Mouse (Mus musculus) G1E (cell line): Measurements from ENCODE around the gene Ntan1.

Experiments used
- CTCF ChIP-seq: IDR thresholded peaks from 2 replicates; pipeline ENCODE4 v1.5.1; 2012; ENCODE audit warnings: low read depth, low read length, inconsistent platforms, mixed read lengths
- GATA1 ChIP-seq: IDR thresholded peaks from 2 replicates; pipeline ENCODE4 v1.6.1; 2012; ENCODE audit warnings: borderline replicate concordance, low read length, inconsistent platforms, mixed read lengths
- GATA2 ChIP-seq: IDR thresholded peaks from 2 replicates; pipeline ENCODE4 v1.6.1; 2012; ENCODE audit warnings: low read depth, low read length, inconsistent platforms, borderline replicate concordance
- POLR2AphosphoS5 ChIP-seq: IDR thresholded peaks from 2 replicates; pipeline ENCODE4 v1.6.1; 2012; ENCODE audit warnings: low read depth, low read length, inconsistent platforms; ENCODE audit not compliant: insufficient replicate concordance
- TAL1 ChIP-seq: conservative IDR thresholded peaks from 2 replicates; pipeline ENCODE4 v1.6.1; 2012; ENCODE audit warnings: low read depth, low read length, inconsistent platforms, mixed read lengths

DNA sequence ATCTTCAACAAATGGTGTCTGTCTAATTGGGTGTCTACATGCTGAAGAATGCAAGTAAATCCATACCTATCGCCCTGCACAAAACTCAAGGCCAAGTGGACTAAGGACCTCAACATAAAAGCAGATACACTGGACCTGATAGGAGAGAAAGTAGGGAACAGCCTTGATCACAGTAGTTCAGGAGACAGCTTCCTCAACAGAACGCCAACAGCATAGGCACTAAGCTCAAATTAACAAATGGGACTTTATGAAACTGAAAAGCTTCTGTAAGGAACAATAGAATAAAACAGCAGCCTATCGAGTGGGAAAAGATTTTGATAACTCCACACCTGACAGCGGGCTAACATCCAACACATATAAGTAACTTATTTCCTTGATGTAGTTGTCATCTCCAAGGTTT lies 32.8 kb downstream of the Ntan1 start:
- TF ChIP-seq CTCF (no peak), GATA1 (no peak), POLR2AphosphoS5 (no peak), TAL1 (no peak), GATA2 (no peak)
